42 mouse cellular contexts compared by ENCODE assay signal in the genomic region with DNA sequence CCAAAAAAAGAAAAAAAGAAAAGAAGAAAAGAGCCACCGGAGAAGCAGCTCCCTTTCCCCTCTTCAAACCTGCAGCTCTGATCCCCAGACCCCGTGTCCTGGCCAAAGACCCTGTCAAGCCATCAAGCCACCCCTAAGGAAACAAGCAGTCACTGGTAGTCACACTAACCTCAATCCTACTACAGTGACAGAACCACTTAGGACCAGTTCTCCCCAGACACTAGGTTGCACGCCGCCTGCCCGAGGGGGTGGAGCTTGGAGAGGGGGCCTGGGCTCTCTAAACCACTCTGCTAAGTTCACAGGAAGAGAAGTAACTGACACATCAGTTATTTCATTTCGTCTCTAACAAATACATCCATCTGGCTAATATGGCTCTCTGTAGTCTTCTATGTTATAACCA. TPM values are rescaled to one million over a fixed set of nuclear protein-coding genes. Genes with fewer than 3 reads are reported as not detected.
"Had no signal": no experiment of that assay in that cellular context is flagged by ENCODE, and none has a peak within 500 bp of the region (broad histone marks: within the 10 kb centered on the region; RNA-seq: fewer than 3 reads in every experiment).

No protein-coding gene starts in this region.

- H3K27me3 ChIP-seq: heart, embryonic 12.5 days; hindbrain, embryonic 12.5 days; kidney, embryonic 15.5 days; limb, embryonic 13.5 days; limb, embryonic 15.5 days; liver, embryonic 12.5 days had no signal

- H3K9ac ChIP-seq: heart, embryonic 12.5 days; hindbrain, embryonic 12.5 days; hindbrain, embryonic 14.5 days; kidney, embryonic 15.5 days; limb, embryonic 13.5 days; limb, embryonic 15.5 days; liver, embryonic 12.5 days; liver, embryonic 14.5 days had no signal

- H3K4me3 ChIP-seq: gastrocnemius, adult 2 months; heart, embryonic 10.5 days; heart, embryonic 12.5 days; hindbrain, embryonic 10.5 days; hindbrain, embryonic 12.5 days; kidney, embryonic 15.5 days; limb, embryonic 13.5 days; limb, embryonic 15.5 days; liver, embryonic 12.5 days had no signal

- ATAC-seq: hindbrain, postnatal 0 days; intestine, embryonic 16.5 days; liver, embryonic 12.5 days had no signal

- H3K27ac ChIP-seq: gastrocnemius, adult 2 months; heart, embryonic 10.5 days; hindbrain, embryonic 10.5 days; hindbrain, embryonic 12.5 days; hindbrain, embryonic 14.5 days; hindbrain, postnatal 0 days; kidney, embryonic 15.5 days; kidney, postnatal 0 days; limb, embryonic 13.5 days; limb, embryonic 15.5 days; liver, embryonic 12.5 days; liver, embryonic 14.5 days had no signal

- H3K9me3 ChIP-seq: heart, embryonic 10.5 days; heart, embryonic 12.5 days; hindbrain, embryonic 10.5 days; hindbrain, embryonic 12.5 days; kidney, embryonic 15.5 days; limb, embryonic 13.5 days; limb, embryonic 15.5 days; liver, embryonic 12.5 days had no signal

- H3K4me2 ChIP-seq: heart, embryonic 12.5 days; hindbrain, embryonic 12.5 days; hindbrain, embryonic 14.5 days; kidney, embryonic 15.5 days; limb, embryonic 13.5 days; limb, embryonic 15.5 days; liver, embryonic 12.5 days had no signal

- DNase-seq: gastrocnemius, adult 2 months; gastrocnemius, postnatal 10 days; gastrocnemius, postnatal 25 days; heart, adult 18-20 months; heart, postnatal 10 days; heart, postnatal 4 days; kidney, adult 11 months; kidney, adult 2 months; kidney, adult 9 months; kidney, postnatal 14 days; kidney, postnatal 36 days; left cerebral cortex, postnatal 4 days had no signal

RNA-seq across cellular contexts. Expression of a gene that starts 39.6 kb away (rescaled TPM):
- total RNA-seq: gastrocnemius, adult 2 months; gastrocnemius, postnatal 10 days; gastrocnemius, postnatal 25 days; gastrocnemius, postnatal 4 days; granulocyte monocyte progenitor cell, adult 5-6 weeks; heart, adult 18-20 months; heart, adult 8-10 months; heart, postnatal 10 days; heart, postnatal 25 days; heart, postnatal 4 days; hindbrain, postnatal 0 days; layer of hippocampus, adult 18-20 months; layer of hippocampus, adult 8-10 months; layer of hippocampus, postnatal 10 days; layer of hippocampus, postnatal 25 days; left cerebral cortex, adult 8-10 months; left cerebral cortex, postnatal 4 days; liver, adult 2 months had no signal
- polyA plus RNA-seq: heart, embryonic 10.5 days; heart, embryonic 12.5 days; heart, embryonic 14.5 days; hindbrain, embryonic 10.5 days; hindbrain, embryonic 12.5 days; hindbrain, embryonic 14.5 days; hindbrain, postnatal 0 days; intestine, embryonic 14.5 days; intestine, embryonic 16.5 days; kidney, adult 2 months; kidney, embryonic 15.5 days; kidney, postnatal 0 days; large intestine, adult 2 months; limb, embryonic 13.5 days; liver, adult 2 months; liver, embryonic 12.5 days; liver, embryonic 14.5 days had no signal

RNA-seq across cellular contexts. Expression of a gene that starts 44.2 kb away (rescaled TPM):
- total RNA-seq: gastrocnemius, adult 2 months; gastrocnemius, postnatal 10 days; gastrocnemius, postnatal 25 days; gastrocnemius, postnatal 4 days; granulocyte monocyte progenitor cell, adult 5-6 weeks; heart, adult 18-20 months; heart, adult 8-10 months; heart, postnatal 10 days; heart, postnatal 25 days; heart, postnatal 4 days; hindbrain, postnatal 0 days; layer of hippocampus, adult 18-20 months; layer of hippocampus, adult 8-10 months; layer of hippocampus, postnatal 10 days; layer of hippocampus, postnatal 25 days; left cerebral cortex, postnatal 10 days; left cerebral cortex, postnatal 25 days; left cerebral cortex, postnatal 4 days; liver, adult 2 months had no signal
- polyA plus RNA-seq: heart, embryonic 10.5 days; heart, embryonic 12.5 days; heart, embryonic 14.5 days; heart, embryonic 16.5 days; hindbrain, embryonic 10.5 days; hindbrain, embryonic 12.5 days; hindbrain, embryonic 14.5 days; hindbrain, postnatal 0 days; intestine, embryonic 14.5 days; intestine, embryonic 16.5 days; kidney, adult 2 months; kidney, embryonic 15.5 days; kidney, postnatal 0 days; large intestine, adult 2 months; limb, embryonic 11.5 days; limb, embryonic 13.5 days; limb, embryonic 15.5 days; liver, adult 2 months; liver, embryonic 12.5 days; liver, embryonic 14.5 days had no signal
